Mouse (Mus musculus): ENCODE data around the gene Sgpp2.
A peak's percentile ranks its signal among the peaks of the same experiment; 100 is the strongest.

Sgpp2 gene

GRCm38 (mm10) chr1:78451070-78451854 is 141.1 kb downstream of the Sgpp2 start:
- DNase-seq (ENCODE audit: low spot score), result no peak

GRCm38 (mm10) chr1:78452544-78452943 is 142.4 kb downstream of the Sgpp2 start:
- DNase-seq (ENCODE audit: low spot score), result no peak

- no peak for DNase-seq (ENCODE audit: low spot score)
These were observed 143.7 kb downstream of the Sgpp2 start for GRCm38 (mm10) chr1:78453886-78454285.

- DNase-seq (ENCODE audit: low spot score), result peak; percentile 74
These were observed 144.5 kb downstream of the Sgpp2 start for GRCm38 (mm10) chr1:78454659-78455058.

All from retina, embryonic 14.5 days (tissue).